Mouse (Mus musculus) adrenal gland, postnatal 4 days (tissue): Measurements from ENCODE around the gene Wapl. TPM values are rescaled to one million over a fixed set of nuclear protein-coding genes. Genes with fewer than 3 reads are reported as not detected.
A peak's percentile ranks its signal among the peaks of the same experiment; 100 is the strongest.

ENCODE experiments used
- DNase-seq, 2 experiments: peaks; one replicate each; pipeline ENCODE4 v3.0.0; 2021 to 2022; ENCODE audit warnings: low spot score in 2 of 2, mixed read lengths in 2 of 2
- long read RNA-seq, 2 experiments: library from polyadenylated mRNA; stranded (forward); transcript quantifications; one replicate each; pipeline ENCODE4 v2.0.0; 2021
- total RNA-seq, 2 experiments: library from RNA; stranded (reverse); gene quantifications; 2 replicates each; pipeline ENCODE4 v1.2.3; 2021

The Wapl gene
- 10 to 100 TPM; 90.8 to 95.2 TPM for total RNA-seq
- long read RNA-seq, experiment 1, full-length matches to known transcripts = 2 of 5 reads
- long read RNA-seq, experiment 1, partial matches to known transcripts = 3 of 5 reads
- long read RNA-seq, experiment 1, other reads (novel, unspliced or antisense) = 0 of 5 reads
- long read RNA-seq, experiment 2, full-length matches to known transcripts = 26 of 60 reads
- long read RNA-seq, experiment 2, partial matches to known transcripts = 28 of 60 reads
- long read RNA-seq, experiment 2, other reads (novel, unspliced or antisense) = 6 of 60 reads

- peak; percentile 85 to 91 for DNase-seq
Measured at GRCm38 (mm10) chr14:34673395-34674228, at the start of gene Wapl. Gene Wapl (plus strand): TSS chr14:34673928.

- no peak for DNase-seq
Measured at GRCm38 (mm10) chr14:34626824-34627223, 46.9 kb upstream of the Wapl start.

- DNase-seq = no peak
Measured at GRCm38 (mm10) chr14:34632722-34633448, 40.8 kb upstream of the Wapl start.

- DNase-seq = no peak
Measured at GRCm38 (mm10) chr14:34635192-34635591, 38.5 kb upstream of the Wapl start.

- no peak for DNase-seq
Measured at GRCm38 (mm10) chr14:34635721-34636120, 38.0 kb upstream of the Wapl start.

GRCm38 (mm10) chr14:34644140-34644539 is 29.6 kb upstream of the Wapl start:
- no peak for DNase-seq

- no peak for DNase-seq
Measured at GRCm38 (mm10) chr14:34647870-34648475, 25.8 kb upstream of the Wapl start.

GRCm38 (mm10) chr14:34657131-34657530 is 16.6 kb upstream of the Wapl start:
- no peak for DNase-seq

GRCm38 (mm10) chr14:34660351-34660787 is 13.4 kb upstream of the Wapl start:
- no peak for DNase-seq

- no peak for DNase-seq
Measured at GRCm38 (mm10) chr14:34660788-34661591, 12.7 kb upstream of the Wapl start.

GRCm38 (mm10) chr14:34661621-34662477 is 11.9 kb upstream of the Wapl start:
- peak; percentile 38 to 45 for DNase-seq

- no peak for DNase-seq
Measured at GRCm38 (mm10) chr14:34662478-34662826, 11.3 kb upstream of the Wapl start.

- DNase-seq = no peak
Measured at GRCm38 (mm10) chr14:34663381-34663780, 10.3 kb upstream of the Wapl start.

- no peak for DNase-seq
Measured at GRCm38 (mm10) chr14:34669082-34669481, 4.6 kb upstream of the Wapl start.

- no peak for DNase-seq
Measured at GRCm38 (mm10) chr14:34670256-34670655, 3.5 kb upstream of the Wapl start.

GRCm38 (mm10) chr14:34674229-34674791 is 582 bp downstream of the Wapl start:
- DNase-seq = peak; percentile 19 to 28

- DNase-seq = no peak
Measured at GRCm38 (mm10) chr14:34674932-34675331, 1.2 kb downstream of the Wapl start.

GRCm38 (mm10) chr14:34675347-34675865 is 1.7 kb downstream of the Wapl start:
- DNase-seq = no peak

GRCm38 (mm10) chr14:34680815-34681214 is 7.1 kb downstream of the Wapl start:
- no peak for DNase-seq
